In the genomic region with DNA sequence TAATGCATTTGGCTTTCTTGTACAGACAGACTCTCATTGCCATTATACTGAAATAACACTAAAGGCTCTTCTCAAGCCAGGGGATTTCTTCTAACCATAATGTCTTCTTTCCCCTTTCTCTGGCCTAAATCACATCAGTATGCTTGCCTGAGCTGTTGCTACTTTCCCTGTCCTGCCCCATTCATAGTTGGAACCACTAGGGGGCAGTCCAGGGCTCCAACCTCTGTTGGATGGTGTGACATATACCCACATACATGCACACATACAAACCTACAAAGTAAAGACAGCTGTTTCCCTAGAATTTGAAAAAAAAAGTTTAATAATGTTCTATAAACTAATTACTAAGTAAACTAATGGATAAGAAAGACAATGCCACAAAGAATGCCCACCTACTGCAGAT, we compare ENCODE assay signal across 10 mouse cellular contexts.
DNase-seq lines count a peak whose midpoint lies in the region; ATAC-seq and TF ChIP-seq lines count a peak whose summit lies in the region.
"Had no signal": no experiment of that assay in that cellular context is flagged by ENCODE, and none has a peak within 500 bp of the region (broad histone marks: within the 10 kb centered on the region; RNA-seq: fewer than 3 reads in every experiment).

No protein-coding gene starts in this region.

- no peak overlapping the region for H3K27ac ChIP-seq in hindbrain, embryonic 10.5 days
- no peak overlapping the region for H3K27ac ChIP-seq in hindbrain, embryonic 16.5 days (ENCODE audit: low read depth, low read length)

- no peak for ATAC-seq in hindbrain, embryonic 16.5 days
- no peak for ATAC-seq in Patski
- peak; percentile 89 for ATAC-seq in megakaryocyte, adult 5-6 weeks (ENCODE audit: poor library complexity, severe bottlenecking)

- no peaks in the 10 kb centered on the region for H3K27me3 ChIP-seq in hindbrain, embryonic 10.5 days (ENCODE audit: insufficient read depth, poor library complexity, severe bottlenecking)
- H3K27me3 ChIP-seq in hindbrain, embryonic 16.5 days (replicated peaks; ENCODE audit: control insufficient read depth, insufficient read depth, low read length) = no peaks in the 10 kb centered on the region
- peaks cover 11% of the 10 kb centered on the region for H3K27me3 ChIP-seq in Patski

- CTCF ChIA-PET in Patski (lab: Charles Lee) = no interaction called here

- no peaks in the 10 kb centered on the region for H3K36me3 ChIP-seq in hindbrain, embryonic 10.5 days
- no peaks in the 10 kb centered on the region for H3K36me3 ChIP-seq in hindbrain, embryonic 16.5 days (ENCODE audit: control insufficient read depth, insufficient read depth, low read length)

- H3K4me3 ChIP-seq in hindbrain, embryonic 10.5 days = no peak overlapping the region
- H3K4me3 ChIP-seq in hindbrain, embryonic 16.5 days (ENCODE audit: low read length) = no peak overlapping the region
- H3K4me3 ChIP-seq: myocyte had no signal

- no peak overlapping the region for H3K4me2 ChIP-seq in hindbrain, embryonic 16.5 days (ENCODE audit: low read length)

- POLR2A ChIA-PET in Patski (lab: Charles Lee) = interaction anchor here (0.6 kb wide), 2 partner anchors 49 to 552 kb away, joined by 3 read pairs; no protein-coding TSS in a partner anchor

- H3K9me3 ChIP-seq in hindbrain, embryonic 10.5 days = 0 out of 2 replicates have a peak, but pooled peaks cover 3% of the 10 kb centered on the region
- H3K9me3 ChIP-seq in hindbrain, embryonic 16.5 days (ENCODE audit: control insufficient read depth, low read length) = no peaks in the 10 kb centered on the region

- H3K4me1 ChIP-seq in hindbrain, embryonic 10.5 days (replicated peaks) = no peaks in the 10 kb centered on the region
- no peaks in the 10 kb centered on the region for H3K4me1 ChIP-seq in hindbrain, embryonic 16.5 days (ENCODE audit: control insufficient read depth, insufficient read depth, low read depth, low read length)

- peak; percentile 8 for DNase-seq in hindbrain, embryonic 10.5 days (ENCODE audit: low spot score)
- peak; percentile 29 for DNase-seq in A20 (ENCODE audit: low read depth, low spot score)
- no peak for DNase-seq in Patski (ENCODE audit: low read depth, low spot score)
- no peak for DNase-seq in layer of hippocampus, adult 8-10 months (ENCODE audit: low spot score in 2 of 2)
- no peak for DNase-seq in yolk sac, embryonic 10.5 days (ENCODE audit: low spot score)
- DNase-seq in gastrocnemius, postnatal 36 days = no peak
- DNase-seq: heart, postnatal 10 days had no signal

- in situ Hi-C loops in Patski (cut with MboI; ENCODE audit: low pct_unique_long_range_greater_than_20kb) = no loop called here

- no peak overlapping the region for H3K9ac ChIP-seq in hindbrain, embryonic 16.5 days (ENCODE audit: low read depth, low read length)

- TF ChIP-seq CTCF in Patski (IDR thresholded peaks at IDR 0.05) = peak; percentile 49

- intact Hi-C loops in gastrocnemius, postnatal 36 days (cut with DNase I) = loop anchor here (10.0 kb wide), 1 partner anchor 142 kb away; no protein-coding TSS in a partner anchor

Comparison
In these comparisons a context has a peak if more than half of its experiments do, and no peak if none do; other contexts are left out.
1. DNase-seq: peak in hindbrain, embryonic 10.5 days (single experiment) and A20 (single experiment); none in Patski (single experiment), layer of hippocampus, adult 8-10 months (0 of 2), yolk sac, embryonic 10.5 days (single experiment) and gastrocnemius, postnatal 36 days (0 of 2).